Mouse (Mus musculus): ENCODE measurements at regions not wholly inside any gene's neighbourhood (a gene's known extent, or its start where the extent isn't known, plus 50 kb on each side); places are given as distances from the start of the nearest gene placed in this dataset.

- no peak for DNase-seq (ENCODE audit: low spot score)
- Histone ChIP-seq H3K9me3 (no peaks in the 10 kb centered on the region), H3K4me1 (peaks cover 14% of the 10 kb centered on the region), H3K36me3 (replicated peaks) (no peaks in the 10 kb centered on the region), H3K27me3 (replicated peaks; ENCODE audit: low read depth, poor library complexity, severe bottlenecking) (no peaks in the 10 kb centered on the region), H3K27ac (replicated peaks) (peak overlapping the region; percentile 83), H3K4me3 (0 out of 2 replicates have a peak overlapping the region, but pooled peaks have one; percentile 23)
- 27% methylated on average over 4 of the region's 4 CpGs for WGBS
Observed at GRCm38 (mm10) chr4:12539184-12539791, 367.5 kb upstream of the Fam92a start.

DNA sequence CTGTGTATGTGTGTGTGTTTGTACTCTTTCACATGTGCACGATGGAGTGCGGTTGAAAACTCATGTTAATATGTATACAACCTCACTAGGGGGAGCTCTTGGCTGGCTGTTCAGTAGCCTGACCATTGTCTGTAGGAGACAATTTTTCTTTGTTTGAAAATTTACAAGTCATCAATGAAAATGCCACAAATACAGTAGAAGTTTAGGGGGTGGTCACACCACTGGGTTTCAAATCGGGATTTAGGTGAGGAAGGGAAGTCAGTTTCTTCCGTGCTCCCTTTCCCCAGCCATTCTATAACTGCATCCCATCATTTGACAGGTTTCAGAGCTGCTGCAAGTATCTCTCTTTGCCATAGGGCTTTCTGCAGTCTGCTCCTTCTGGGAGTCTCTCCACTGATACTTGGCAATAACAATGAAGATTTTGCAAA, 366.9 kb upstream of the Fam92a start:
- peaks cover 14% of the 10 kb centered on the region for H3K4me1 ChIP-seq
- H3K4me3 ChIP-seq = peak overlapping the region; percentile 23; the same call in 1 of the 2 replicates
- peak; percentile 60 for DNase-seq (ENCODE audit: low spot score)
- peak overlapping the region; percentile 83 for H3K27ac ChIP-seq (replicated peaks)
- 12% methylated on average over 4 of the region's 4 CpGs for WGBS
- no peaks in the 10 kb centered on the region for H3K27me3 ChIP-seq (replicated peaks; ENCODE audit: low read depth, poor library complexity, severe bottlenecking)
- H3K36me3 ChIP-seq (replicated peaks) = no peaks in the 10 kb centered on the region
- H3K9me3 ChIP-seq = no peaks in the 10 kb centered on the region

DNA sequence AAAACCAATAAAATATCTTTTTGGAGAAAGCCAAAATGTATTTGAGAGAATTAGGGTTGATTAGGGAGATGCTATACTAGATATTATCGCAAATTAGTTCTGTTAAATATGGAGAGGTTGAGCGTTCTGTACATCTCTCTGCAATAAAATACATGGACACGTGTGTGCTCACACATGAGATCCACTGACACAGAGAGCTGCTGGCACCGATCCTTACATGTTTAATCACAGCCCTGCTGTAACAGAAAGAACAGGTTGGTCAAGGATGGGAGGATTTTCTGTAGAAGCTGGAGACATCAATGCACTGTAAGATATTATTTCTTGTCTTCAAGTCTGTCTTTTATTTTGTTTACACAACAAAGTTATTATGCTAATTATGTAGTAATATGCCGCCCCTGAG, 366.2 kb upstream of the Fam92a start:
- 77% methylated on average over 5 of the region's 5 CpGs for WGBS

DNA sequence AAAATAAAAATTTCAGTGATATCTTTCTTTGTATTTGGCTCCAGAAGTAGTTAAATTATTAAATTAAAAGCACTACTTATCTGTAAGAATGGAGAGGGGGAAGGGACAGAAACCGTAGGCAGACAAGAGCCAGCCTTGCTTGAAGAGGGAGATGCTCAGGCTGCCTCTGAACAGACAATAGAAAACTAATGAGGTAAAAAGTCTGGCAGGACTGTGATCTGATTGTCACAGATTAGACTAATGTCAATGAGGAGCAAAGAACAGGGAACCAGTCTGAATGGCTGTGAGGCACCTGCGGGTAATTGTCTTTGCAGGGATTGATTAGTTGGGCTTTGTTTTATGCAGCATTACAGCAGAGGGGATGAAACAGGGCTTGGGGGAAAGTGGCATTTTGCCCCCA, 362.3 kb upstream of the Fam92a start:
- no peak overlapping the region for H3K4me3 ChIP-seq
- H3K27ac ChIP-seq (replicated peaks) = no peak overlapping the region
- peaks cover 9% of the 10 kb centered on the region for H3K4me1 ChIP-seq
- H3K36me3 ChIP-seq (replicated peaks) = no peaks in the 10 kb centered on the region
- DNase-seq (ENCODE audit: low spot score) = no peak
- 35% methylated on average over 2 of the region's 2 CpGs for WGBS
- H3K9me3 ChIP-seq = no peaks in the 10 kb centered on the region
- no peaks in the 10 kb centered on the region for H3K27me3 ChIP-seq (replicated peaks; ENCODE audit: low read depth, poor library complexity, severe bottlenecking)

More for the DNA sequence above, 366.2 kb upstream of the Fam92a start:
- no peak overlapping the region for H3K4me3 ChIP-seq
- no peak overlapping the region for H3K27ac ChIP-seq (replicated peaks)
- H3K4me1 ChIP-seq = peaks cover 15% of the 10 kb centered on the region
- no peak for DNase-seq (ENCODE audit: low spot score)
- H3K27me3 ChIP-seq (replicated peaks; ENCODE audit: low read depth, poor library complexity, severe bottlenecking) = no peaks in the 10 kb centered on the region
- no peaks in the 10 kb centered on the region for H3K36me3 ChIP-seq (replicated peaks)
- H3K9me3 ChIP-seq = no peaks in the 10 kb centered on the region

DNA sequence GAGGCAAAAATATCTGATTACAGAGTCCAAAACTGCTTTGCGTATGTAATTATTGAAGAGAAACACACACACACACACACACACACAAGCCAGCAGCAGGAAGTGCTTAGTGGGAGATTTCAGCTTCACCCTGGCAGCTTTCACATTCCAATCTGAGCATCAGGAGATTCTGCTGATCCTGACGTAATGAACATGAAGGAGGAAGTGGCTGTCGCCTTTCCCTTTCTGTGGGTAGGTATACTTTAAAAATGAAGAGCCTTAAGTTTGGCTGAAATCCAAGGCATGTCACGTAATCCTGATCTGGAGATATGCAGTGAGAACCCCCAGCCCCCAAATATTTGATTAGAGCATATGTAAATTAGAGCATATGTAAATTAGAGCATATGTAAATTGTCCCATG, 361.1 kb upstream of the Fam92a start:
- WGBS = 67% methylated on average over 4 of the region's 4 CpGs
- H3K27me3 ChIP-seq (replicated peaks; ENCODE audit: low read depth, poor library complexity, severe bottlenecking) = no peaks in the 10 kb centered on the region
- no peaks in the 10 kb centered on the region for H3K9me3 ChIP-seq
- H3K4me1 ChIP-seq = peaks cover 3% of the 10 kb centered on the region; the same call in 1 of the 2 replicates
- no peak overlapping the region for H3K4me3 ChIP-seq
- no peaks in the 10 kb centered on the region for H3K36me3 ChIP-seq (replicated peaks)
- DNase-seq (ENCODE audit: low spot score) = no peak
- no peak overlapping the region for H3K27ac ChIP-seq (replicated peaks)

- 70% methylated on average over 7 of the region's 7 CpGs for WGBS
- Histone ChIP-seq H3K4me3 (no peak overlapping the region), H3K4me1 (peaks cover 9% of the 10 kb centered on the region), H3K9me3 (no peaks in the 10 kb centered on the region), H3K36me3 (replicated peaks) (no peaks in the 10 kb centered on the region), H3K27ac (replicated peaks) (no peak overlapping the region), H3K27me3 (replicated peaks; ENCODE audit: low read depth, poor library complexity, severe bottlenecking) (no peaks in the 10 kb centered on the region)
- no peak for DNase-seq (ENCODE audit: low spot score)
Observed at GRCm38 (mm10) chr4:12522358-12522757, 350.5 kb upstream of the Fam92a start.

DNA sequence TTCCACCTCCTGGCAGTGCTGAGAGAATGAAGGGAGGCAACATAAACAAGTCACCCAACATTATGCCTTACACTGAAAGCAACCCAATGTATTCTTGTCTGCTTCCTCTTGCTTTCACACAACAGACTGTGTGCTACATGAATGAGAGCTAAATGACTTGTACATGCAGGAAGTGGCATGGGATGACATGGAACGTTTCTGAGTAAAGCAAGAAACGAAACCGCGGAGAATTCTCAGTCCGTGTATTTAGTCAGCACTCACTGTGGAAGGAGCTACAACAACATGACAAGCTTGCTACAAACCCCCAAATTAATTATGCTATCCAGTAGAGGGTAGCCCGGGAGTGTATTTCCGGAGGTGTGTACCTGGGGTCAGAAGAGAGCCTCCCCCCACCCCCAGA, 349.4 kb upstream of the Fam92a start:
- H3K27ac ChIP-seq (replicated peaks) = no peak overlapping the region
- 90% methylated on average over 7 of the region's 7 CpGs for WGBS
- H3K36me3 ChIP-seq (replicated peaks) = no peaks in the 10 kb centered on the region
- H3K4me3 ChIP-seq = no peak overlapping the region
- H3K27me3 ChIP-seq (replicated peaks; ENCODE audit: low read depth, poor library complexity, severe bottlenecking) = no peaks in the 10 kb centered on the region
- no peaks in the 10 kb centered on the region for H3K9me3 ChIP-seq
- DNase-seq (ENCODE audit: low spot score) = no peak
- peaks cover 9% of the 10 kb centered on the region for H3K4me1 ChIP-seq

DNA sequence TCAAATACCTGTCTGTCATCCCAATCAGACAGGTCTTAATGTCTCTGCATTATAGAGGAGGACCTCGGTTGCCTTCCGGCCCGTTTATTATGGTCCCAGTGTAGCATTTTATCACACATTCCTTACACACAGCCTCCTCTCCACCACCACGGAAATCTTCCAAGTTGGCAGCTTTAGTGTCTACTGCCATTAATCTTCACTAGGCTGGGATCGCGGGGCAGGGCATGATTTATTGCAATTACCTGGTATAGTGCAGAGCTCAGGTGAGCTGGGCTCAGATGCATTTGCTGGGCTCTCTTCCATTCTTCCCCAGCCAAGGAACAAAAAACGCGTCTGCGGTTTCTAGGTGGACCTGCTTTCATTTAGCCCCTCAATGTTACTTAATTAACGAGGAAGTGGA, 344.7 kb upstream of the Fam92a start:
- Histone ChIP-seq H3K27ac (replicated peaks) (no peak overlapping the region), H3K4me3 (no peak overlapping the region), H3K36me3 (replicated peaks) (no peaks in the 10 kb centered on the region), H3K9me3 (no peaks in the 10 kb centered on the region), H3K4me1 (peaks cover 11% of the 10 kb centered on the region), H3K27me3 (replicated peaks; ENCODE audit: low read depth, poor library complexity, severe bottlenecking) (no peaks in the 10 kb centered on the region)
- WGBS = 90% methylated on average over 10 of the region's 10 CpGs
- no peak for DNase-seq (ENCODE audit: low spot score)

- Histone ChIP-seq H3K4me1 (peaks cover 17% of the 10 kb centered on the region), H3K36me3 (replicated peaks) (no peaks in the 10 kb centered on the region), H3K27ac (replicated peaks) (no peak overlapping the region), H3K9me3 (no peaks in the 10 kb centered on the region), H3K27me3 (replicated peaks; ENCODE audit: low read depth, poor library complexity, severe bottlenecking) (no peaks in the 10 kb centered on the region), H3K4me3 (no peak overlapping the region)
- WGBS = 65% methylated on average over 10 of the region's 10 CpGs
- peak; percentile 28 for DNase-seq (ENCODE audit: low spot score)
Observed at GRCm38 (mm10) chr4:12511656-12512385, 340.0 kb upstream of the Fam92a start.

- WGBS = 50% methylated on average over 8 of the region's 8 CpGs
Observed at GRCm38 (mm10) chr4:12506851-12507551, 335.2 kb upstream of the Fam92a start.

GRCm38 (mm10) chr4:12501086-12501485, 329.3 kb upstream of the Fam92a start:
- Histone ChIP-seq H3K4me1 (peaks cover 7% of the 10 kb centered on the region), H3K27me3 (replicated peaks; ENCODE audit: low read depth, poor library complexity, severe bottlenecking) (no peaks in the 10 kb centered on the region), H3K36me3 (replicated peaks) (no peaks in the 10 kb centered on the region), H3K27ac (replicated peaks) (no peak overlapping the region), H3K4me3 (no peak overlapping the region), H3K9me3 (no peaks in the 10 kb centered on the region)
- WGBS = 87% methylated on average over 8 of the region's 8 CpGs
- no peak for DNase-seq (ENCODE audit: low spot score)

More at GRCm38 (mm10) chr4:12506851-12507551, 335.2 kb upstream of the Fam92a start:
- H3K4me3 ChIP-seq = no peak overlapping the region
- H3K27ac ChIP-seq (replicated peaks) = no peak overlapping the region
- DNase-seq (ENCODE audit: low spot score) = no peak
- no peaks in the 10 kb centered on the region for H3K27me3 ChIP-seq (replicated peaks; ENCODE audit: low read depth, poor library complexity, severe bottlenecking)
- H3K4me1 ChIP-seq = peaks cover 15% of the 10 kb centered on the region
- no peaks in the 10 kb centered on the region for H3K9me3 ChIP-seq
- H3K36me3 ChIP-seq (replicated peaks) = no peaks in the 10 kb centered on the region

GRCm38 (mm10) chr4:12498426-12498825, 326.6 kb upstream of the Fam92a start:
- no peak for DNase-seq (ENCODE audit: low spot score)
- Histone ChIP-seq H3K36me3 (replicated peaks) (no peaks in the 10 kb centered on the region), H3K27me3 (replicated peaks; ENCODE audit: low read depth, poor library complexity, severe bottlenecking) (no peaks in the 10 kb centered on the region), H3K27ac (replicated peaks) (no peak overlapping the region), H3K9me3 (no peaks in the 10 kb centered on the region), H3K4me1 (peaks cover 7% of the 10 kb centered on the region), H3K4me3 (no peak overlapping the region)
- 92% methylated on average over 4 of the region's 4 CpGs for WGBS
